Mouse (Mus musculus): Measurements from ENCODE around the gene Grap. TPM values are rescaled to one million over a fixed set of nuclear protein-coding genes. Genes with fewer than 3 reads are reported as not detected.

The Grap gene
- total RNA-seq, 2 experiments from 2014 or later: 1.3 to 2.4 TPM

DNA sequence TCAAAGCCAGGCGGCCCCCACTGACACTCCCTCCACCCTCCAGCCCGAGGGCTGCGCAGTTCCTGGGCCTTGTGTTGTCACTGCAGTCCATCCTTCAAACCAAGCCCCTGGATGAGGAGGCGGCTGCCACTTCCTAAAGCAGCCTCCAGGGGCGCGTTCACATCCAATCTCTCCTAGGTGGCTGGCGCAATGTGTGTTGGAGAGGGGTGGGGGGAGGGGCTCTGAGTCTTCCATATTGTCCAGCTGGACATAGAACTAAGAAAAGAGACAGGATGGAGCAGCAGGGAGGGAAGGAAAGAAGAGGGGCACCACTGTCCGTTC, 21.7 kb downstream of the Grap start:
- no peak for ATAC-seq (replicated peaks; ENCODE audit: low FRiP score, low TSS enrichment, poor library complexity, severe bottlenecking)

DNA sequence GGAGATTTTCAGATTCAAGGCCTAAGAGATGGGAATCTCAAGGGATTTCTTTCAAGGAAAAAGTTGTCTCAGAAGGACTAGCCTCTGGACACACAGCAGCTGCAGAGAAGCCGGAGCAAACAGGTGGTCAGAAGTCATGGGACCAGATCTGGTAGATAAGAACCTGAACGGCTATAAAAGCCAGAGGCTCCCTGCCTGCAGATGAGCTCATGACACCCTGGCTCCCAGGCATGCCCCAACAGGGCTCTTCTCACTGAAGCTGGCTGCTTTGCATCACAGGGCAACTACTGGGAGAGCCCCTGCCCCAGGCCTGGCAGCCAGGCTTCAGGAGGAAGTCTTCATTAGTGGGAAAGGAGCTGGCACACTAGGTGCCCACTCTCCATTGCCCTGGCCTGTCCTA, 22.3 kb downstream of the Grap start:
- no peak for ATAC-seq (replicated peaks; ENCODE audit: low FRiP score, low TSS enrichment, poor library complexity, severe bottlenecking)

GRCm38 (mm10) chr11:61676216-61676854, 23.3 kb downstream of the Grap start:
- no peak for ATAC-seq (replicated peaks; ENCODE audit: low FRiP score, low TSS enrichment, poor library complexity, severe bottlenecking)

DNA sequence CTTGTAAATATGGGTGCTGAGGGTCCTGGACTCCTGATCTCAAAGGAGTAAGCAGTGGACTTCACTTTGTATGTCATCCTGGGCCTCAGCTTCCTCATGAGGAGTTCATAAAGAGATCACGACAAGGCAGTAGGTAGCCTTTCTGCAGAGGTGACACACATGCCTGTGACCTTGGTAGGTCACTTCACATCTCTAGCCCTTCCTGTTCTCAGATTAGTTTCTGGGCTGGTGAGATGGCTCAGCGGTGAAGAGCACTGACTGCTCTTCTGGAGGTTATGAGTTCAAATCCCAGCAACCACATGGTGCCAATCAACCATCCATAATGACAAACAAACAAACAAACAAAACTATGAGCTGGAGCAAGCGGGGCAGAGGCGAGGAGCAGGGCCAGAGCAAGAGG, 24.6 kb downstream of the Grap start:
- no peak for ATAC-seq (replicated peaks; ENCODE audit: low FRiP score, low TSS enrichment, poor library complexity, severe bottlenecking)

- ATAC-seq (replicated peaks; ENCODE audit: low FRiP score, low TSS enrichment, poor library complexity, severe bottlenecking): no peak
Measured at GRCm38 (mm10) chr11:61679091-61679866, 26.2 kb downstream of the Grap start.

GRCm38 (mm10) chr11:61683907-61684731, 31.1 kb downstream of the Grap start, which contains the start of gene Fam83g:
Fam83g (plus strand) TSS chr11:61684091.
- ATAC-seq (replicated peaks; ENCODE audit: low FRiP score, low TSS enrichment, poor library complexity, severe bottlenecking): peak; percentile 16; the same call in 1 of the 2 replicates

DNA sequence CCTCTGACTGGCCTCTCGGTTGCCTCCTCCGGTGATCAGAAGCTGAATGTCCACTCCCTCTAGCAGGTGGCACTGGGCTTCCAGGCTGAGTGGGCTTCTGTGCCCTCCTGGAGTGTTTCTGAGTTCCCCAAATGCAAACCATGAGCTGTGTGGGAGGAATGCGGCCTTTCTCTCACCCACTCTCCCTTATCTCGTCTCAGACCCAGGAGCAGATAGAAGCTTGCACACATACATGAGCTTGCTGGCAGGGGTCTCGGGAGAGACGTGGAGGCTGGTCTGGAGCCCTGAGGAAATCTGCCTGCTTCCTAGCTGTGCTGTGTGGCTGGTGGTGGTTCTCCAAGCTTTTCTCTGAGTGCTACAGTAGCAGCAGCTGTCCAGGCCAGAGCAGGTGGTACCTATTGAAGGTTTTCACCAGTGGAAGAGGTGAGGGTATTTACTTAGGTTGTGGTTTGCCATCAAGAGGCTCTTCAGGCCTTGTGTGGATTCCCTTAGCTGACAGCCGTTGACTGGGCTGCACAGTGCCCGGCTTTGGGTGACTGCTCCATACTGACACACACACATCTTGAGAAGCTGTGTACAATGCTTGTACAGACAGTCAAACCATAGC, 32.2 kb downstream of the Grap start:
- no peak for ATAC-seq (replicated peaks; ENCODE audit: low FRiP score, low TSS enrichment, poor library complexity, severe bottlenecking)

GRCm38 (mm10) chr11:61686141-61686540, 33.1 kb downstream of the Grap start:
- ATAC-seq (replicated peaks; ENCODE audit: low FRiP score, low TSS enrichment, poor library complexity, severe bottlenecking): peak; percentile 69

- ATAC-seq (replicated peaks; ENCODE audit: low FRiP score, low TSS enrichment, poor library complexity, severe bottlenecking): no peak
Measured at GRCm38 (mm10) chr11:61686906-61687453, 33.9 kb downstream of the Grap start.

- no peak for ATAC-seq (replicated peaks; ENCODE audit: low FRiP score, low TSS enrichment, poor library complexity, severe bottlenecking)
Measured at GRCm38 (mm10) chr11:61687595-61687994, 34.5 kb downstream of the Grap start.

- ATAC-seq (replicated peaks; ENCODE audit: low FRiP score, low TSS enrichment, poor library complexity, severe bottlenecking): no peak
Measured at GRCm38 (mm10) chr11:61692996-61693395, 39.9 kb downstream of the Grap start.

- ATAC-seq (replicated peaks; ENCODE audit: low FRiP score, low TSS enrichment, poor library complexity, severe bottlenecking): no peak
Measured at GRCm38 (mm10) chr11:61698852-61699251, 45.8 kb downstream of the Grap start.

DNA sequence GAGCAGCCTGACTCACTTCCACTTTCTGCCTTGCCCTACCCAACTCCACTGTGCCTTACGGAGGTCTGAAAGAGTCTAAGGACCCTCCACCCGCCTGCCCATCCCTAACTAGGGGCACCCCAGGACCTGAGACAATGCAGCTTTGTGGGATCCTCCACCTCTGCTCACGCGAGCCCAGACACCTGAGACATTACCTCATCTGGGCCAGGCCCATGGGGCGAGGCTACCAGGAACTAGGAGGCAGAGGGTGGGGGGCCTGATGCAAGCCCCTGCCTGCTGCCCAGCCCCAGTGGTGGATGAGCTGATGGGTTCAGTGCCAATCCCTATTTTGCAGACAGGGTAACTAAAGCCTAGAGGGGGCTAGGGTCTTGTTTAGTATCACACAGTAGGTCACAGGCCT, 46.4 kb downstream of the Grap start:
- no peak for ATAC-seq (replicated peaks; ENCODE audit: low FRiP score, low TSS enrichment, poor library complexity, severe bottlenecking)

DNA sequence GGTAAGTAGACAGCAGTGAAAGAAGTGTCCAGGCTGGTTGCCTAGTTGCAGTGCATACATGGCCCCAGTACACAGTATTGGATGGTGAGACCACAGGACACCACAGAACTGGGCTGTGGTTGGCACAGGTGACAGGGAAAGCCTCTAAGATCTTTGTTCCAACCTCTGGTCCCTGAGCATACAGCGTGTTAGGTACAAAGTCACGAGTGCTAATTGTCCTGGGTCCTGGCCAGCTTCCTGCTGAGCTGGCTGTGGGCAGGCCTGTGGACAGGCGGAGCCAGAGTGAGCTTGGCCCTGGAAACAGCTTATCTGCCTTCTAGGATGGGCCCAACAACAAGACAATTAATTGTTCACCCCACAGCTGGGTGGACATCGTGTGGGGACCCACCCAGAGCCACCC, 46.9 kb downstream of the Grap start:
- ATAC-seq (replicated peaks; ENCODE audit: low FRiP score, low TSS enrichment, poor library complexity, severe bottlenecking): no peak

GRCm38 (mm10) chr11:61701696-61702095, 48.6 kb downstream of the Grap start:
- no peak for ATAC-seq (replicated peaks; ENCODE audit: low FRiP score, low TSS enrichment, poor library complexity, severe bottlenecking)

DNA sequence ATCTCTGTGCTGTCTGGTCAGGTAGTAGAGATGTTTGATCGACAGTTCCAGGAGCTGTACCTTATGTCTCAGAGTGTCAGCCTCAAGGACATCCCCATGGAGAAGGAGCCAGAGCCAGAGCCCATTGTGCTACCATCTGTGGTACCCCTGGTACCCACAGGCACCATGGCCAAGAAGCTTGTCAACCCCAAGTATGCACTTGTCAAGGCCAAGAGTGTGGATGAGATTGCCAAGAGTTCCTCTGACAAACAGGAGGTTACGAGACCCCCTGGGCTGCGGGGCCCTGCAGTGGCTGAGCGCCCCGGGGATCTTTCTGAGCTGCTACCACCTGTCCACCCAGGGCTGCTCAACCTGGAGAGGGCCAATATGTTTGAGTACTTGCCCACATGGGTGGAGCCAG, 49.4 kb downstream of the Grap start:
- no peak for ATAC-seq (replicated peaks; ENCODE audit: low FRiP score, low TSS enrichment, poor library complexity, severe bottlenecking)

- no peak for ATAC-seq (replicated peaks; ENCODE audit: low FRiP score, low TSS enrichment, poor library complexity, severe bottlenecking)
Measured at GRCm38 (mm10) chr11:61705581-61705980, 52.5 kb downstream of the Grap start.

DNA sequence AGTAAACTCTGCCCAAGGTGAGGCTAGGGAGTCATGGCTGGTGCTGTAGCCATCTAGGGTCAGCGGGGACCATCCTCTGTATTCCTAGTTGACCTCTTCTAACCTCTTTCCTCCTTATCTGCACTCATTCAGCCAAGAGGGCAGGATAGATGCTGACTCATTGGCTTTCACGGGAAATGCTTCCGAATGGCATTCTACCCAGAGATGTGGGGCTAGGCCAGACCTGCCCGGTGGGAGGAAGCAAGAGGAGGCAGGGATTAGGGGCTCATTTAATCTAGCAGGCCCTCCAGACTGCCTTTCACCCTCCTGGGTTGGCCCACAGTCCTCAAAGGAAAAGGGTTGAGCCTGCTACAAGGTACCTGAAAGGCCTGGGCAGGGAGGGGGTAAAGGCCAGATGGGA, 53.2 kb downstream of the Grap start:
- ATAC-seq (replicated peaks; ENCODE audit: low FRiP score, low TSS enrichment, poor library complexity, severe bottlenecking): no peak

- ATAC-seq (replicated peaks; ENCODE audit: low FRiP score, low TSS enrichment, poor library complexity, severe bottlenecking): no peak
Measured at GRCm38 (mm10) chr11:61708928-61709327, 55.9 kb downstream of the Grap start.
